Mouse (Mus musculus): ENCODE data around the gene Zcchc12. TPM values are rescaled to one million over a fixed set of nuclear protein-coding genes. Genes with fewer than 3 reads are reported as not detected.

The Zcchc12 gene
- total and polyA plus RNA-seq, 3 experiments: not detected

- H3K27me3 ChIP-seq (ENCODE audit: control insufficient read depth in 1 of 2, insufficient read depth in 2 of 2, low read length in 2 of 2): no peaks in the 10 kb centered on the region; a peak in 1 of 4 replicates
- no peaks in the 10 kb centered on the region for H3K4me1 ChIP-seq (ENCODE audit: control insufficient read depth in 1 of 2, insufficient read depth in 2 of 2, low read length in 2 of 2)
- H3K36me3 ChIP-seq (ENCODE audit: control insufficient read depth in 1 of 2, insufficient read depth in 2 of 2, low read length in 2 of 2): no peaks in the 10 kb centered on the region
- H3K79me2 ChIP-seq (ENCODE audit: control insufficient read depth, insufficient read depth, low read length, poor library complexity): no peaks in the 10 kb centered on the region
- no peak for DNase-seq (ENCODE audit: low read depth, low spot score)
- no peak overlapping the region for H3K4me3 ChIP-seq (ENCODE audit: control insufficient read depth in 1 of 2, insufficient read depth in 1 of 2, low read depth in 2 of 2, low read length in 2 of 2)
- H3K9ac ChIP-seq (ENCODE audit: control insufficient read depth, low read depth, low read length, poor library complexity, severe bottlenecking): no peak overlapping the region
- no peaks in the 10 kb centered on the region for H3K9me3 ChIP-seq (replicated peaks; ENCODE audit: insufficient read depth, low read length)
- H3K27ac ChIP-seq (ENCODE audit: control insufficient read depth, low read depth, low read length): no peak overlapping the region
- no peak for TF ChIP-seq USF1 (IDR thresholded peaks at IDR 0.05; ENCODE audit: low read depth, low read length)
- no peak for TF ChIP-seq MAFK (IDR thresholded peaks at IDR 0.05; ENCODE audit: borderline replicate concordance, low read depth, low read length)
- TF ChIP-seq POLR2A (IDR thresholded peaks at IDR 0.05; ENCODE audit: control insufficient read depth in 1 of 2, insufficient read depth in 1 of 2, low read depth in 1 of 2, low read length in 2 of 2, poor library complexity in 1 of 2): no peak
- TF ChIP-seq ZKSCAN1 (IDR thresholded peaks at IDR 0.05; ENCODE audit: low read depth, low read length): no peak
Measured at GRCm38 (mm10) chrX:36161567-36161966, 34.1 kb upstream of the Zcchc12 start.

DNA sequence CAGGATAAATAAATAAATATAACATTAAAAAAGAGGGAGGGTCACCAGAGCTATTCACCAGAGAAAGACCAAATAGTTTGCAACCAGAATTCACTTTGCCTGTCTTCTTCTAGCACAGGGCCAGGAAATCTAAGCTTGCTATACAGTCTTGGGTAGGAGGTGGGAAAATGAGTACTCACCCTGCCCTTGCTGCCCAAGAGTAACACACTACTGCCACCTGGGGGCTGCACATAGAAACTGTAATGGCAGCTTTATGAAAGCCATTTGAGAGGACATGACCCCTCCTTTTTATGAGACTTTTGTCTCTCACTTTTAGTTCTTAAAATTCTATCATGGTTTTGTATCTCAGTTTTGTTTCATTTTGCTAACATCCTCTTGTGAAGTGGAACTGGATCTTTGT, 12.1 kb upstream of the Zcchc12 start:
- no peaks in the 10 kb centered on the region for H3K4me1 ChIP-seq (ENCODE audit: control insufficient read depth in 1 of 2, insufficient read depth in 2 of 2, low read length in 2 of 2)
- H3K27me3 ChIP-seq (ENCODE audit: control insufficient read depth in 1 of 2, insufficient read depth in 2 of 2, low read length in 2 of 2): no peaks in the 10 kb centered on the region
- TF ChIP-seq SMC3 (IDR thresholded peaks at IDR 0.05; ENCODE audit: low read depth, low read length) (peak; percentile 85), RAD21 (IDR thresholded peaks at IDR 0.05; ENCODE audit: low read depth, low read length) (peak; percentile 66), ZC3H11A (IDR thresholded peaks at IDR 0.05; ENCODE audit: low read depth, low read length) (peak; percentile 64), BHLHE40 (IDR thresholded peaks at IDR 0.05; ENCODE audit: borderline replicate concordance, low read depth, low read length) (no peak), CTCF (IDR thresholded peaks at IDR 0.05 in 2 of 3, conservative IDR thresholded peaks at IDR 0.05 in 1 of 3; ENCODE audit: control insufficient read depth in 1 of 3, insufficient read depth in 1 of 3, low read depth in 2 of 3, low read length in 3 of 3, poor library complexity in 1 of 3, severe bottlenecking in 1 of 3) (peak; percentile 34 to 69 (median 61))
- H3K79me2 ChIP-seq (ENCODE audit: control insufficient read depth, insufficient read depth, low read length, poor library complexity): no peaks in the 10 kb centered on the region
- DNase-seq (ENCODE audit: low read depth, low spot score): peak; percentile 48
- H3K27ac ChIP-seq (ENCODE audit: control insufficient read depth, low read depth, low read length): no peak overlapping the region
- H3K9ac ChIP-seq (ENCODE audit: control insufficient read depth, low read depth, low read length, poor library complexity, severe bottlenecking): no peak overlapping the region
- no peaks in the 10 kb centered on the region for H3K36me3 ChIP-seq (ENCODE audit: control insufficient read depth in 1 of 2, insufficient read depth in 2 of 2, low read length in 2 of 2)
- no peaks in the 10 kb centered on the region for H3K9me3 ChIP-seq (replicated peaks; ENCODE audit: insufficient read depth, low read length)
- H3K4me3 ChIP-seq (ENCODE audit: control insufficient read depth in 1 of 2, insufficient read depth in 1 of 2, low read depth in 2 of 2, low read length in 2 of 2): no peak overlapping the region

GRCm38 (mm10) chrX:36186036-36186435, 9.7 kb upstream of the Zcchc12 start:
- H3K9me3 ChIP-seq (replicated peaks; ENCODE audit: insufficient read depth, low read length): no peaks in the 10 kb centered on the region
- TF ChIP-seq E2F4 (IDR thresholded peaks at IDR 0.05; ENCODE audit: borderline replicate concordance, low read depth, low read length): no peak
- no peak for TF ChIP-seq MEF2A (IDR thresholded peaks at IDR 0.05; ENCODE audit: extremely low read depth, insufficient replicate concordance, low read depth, low read length, poor library complexity, severe bottlenecking)
- no peak for TF ChIP-seq EP300 (IDR thresholded peaks at IDR 0.05; ENCODE audit: low read depth in 1 of 2, low read length in 2 of 2)
- TF ChIP-seq MAZ (IDR thresholded peaks at IDR 0.05; ENCODE audit: low read depth, low read length): no peak
- no peak for TF ChIP-seq MYC (IDR thresholded peaks at IDR 0.05; ENCODE audit: low read depth, low read length)
- TF ChIP-seq NRF1 (IDR thresholded peaks at IDR 0.05; ENCODE audit: insufficient read depth, low read depth, low read length, poor library complexity, severe bottlenecking): no peak
- no peak for TF ChIP-seq POLR2A (IDR thresholded peaks at IDR 0.05; ENCODE audit: control insufficient read depth in 1 of 2, insufficient read depth in 1 of 2, low read depth in 1 of 2, low read length in 2 of 2, poor library complexity in 1 of 2)
- no peak for TF ChIP-seq HCFC1 (IDR thresholded peaks at IDR 0.05; ENCODE audit: low read depth, low read length)
- TF ChIP-seq TBP (IDR thresholded peaks at IDR 0.05; ENCODE audit: low read depth, low read length): no peak
- DNase-seq (ENCODE audit: low read depth, low spot score): no peak
- H3K79me2 ChIP-seq (ENCODE audit: control insufficient read depth, insufficient read depth, low read length, poor library complexity): no peaks in the 10 kb centered on the region
- no peak overlapping the region for H3K27ac ChIP-seq (ENCODE audit: control insufficient read depth, low read depth, low read length)
- H3K36me3 ChIP-seq (ENCODE audit: control insufficient read depth in 1 of 2, insufficient read depth in 2 of 2, low read length in 2 of 2): no peaks in the 10 kb centered on the region
- no peak overlapping the region for H3K4me3 ChIP-seq (ENCODE audit: control insufficient read depth in 1 of 2, insufficient read depth in 1 of 2, low read depth in 2 of 2, low read length in 2 of 2)
- no peaks in the 10 kb centered on the region for H3K27me3 ChIP-seq (ENCODE audit: control insufficient read depth in 1 of 2, insufficient read depth in 2 of 2, low read length in 2 of 2)
- no peak overlapping the region for H3K9ac ChIP-seq (ENCODE audit: control insufficient read depth, low read depth, low read length, poor library complexity, severe bottlenecking)
- no peaks in the 10 kb centered on the region for H3K4me1 ChIP-seq (ENCODE audit: control insufficient read depth in 1 of 2, insufficient read depth in 2 of 2, low read length in 2 of 2)

Measured in MEL (cell line).